Mouse (Mus musculus) neural tube, embryonic 14.5 days (tissue): ENCODE results near the gene Rundc3a. TPM values are rescaled to one million over a fixed set of nuclear protein-coding genes. Genes with fewer than 3 reads are reported as not detected.

Experiments used
- ATAC-seq: fragments of 200-750 bp; cut with Nextera tagmentation; 2 replicates; pipeline ENCODE4 v1.8.0; 2017; ENCODE audit warnings: low read depth, mild to moderate bottlenecking, moderate TSS enrichment, moderate library complexity
- H3K27ac ChIP-seq: fragments of 300-500 bp; sonication (generic); 2 replicates; pipeline ENCODE4 v1.5.1; 2014; ENCODE audit warnings: low read depth, mild to moderate bottlenecking, control low read depth, low read length, moderate library complexity, mixed read lengths
- H3K27me3 ChIP-seq: fragments of 300-500 bp; sonication (generic); 2 replicates; pipeline ENCODE4 v1.6.1; 2014; ENCODE audit warnings: low read length; ENCODE audit not compliant: control insufficient read depth, insufficient read depth
- H3K36me3 ChIP-seq: fragments of 300-500 bp; sonication (generic); 2 replicates; pipeline ENCODE4 v1.6.1; 2014; ENCODE audit warnings: low read length, mixed read lengths; ENCODE audit not compliant: control insufficient read depth, insufficient read depth
- H3K4me1 ChIP-seq: fragments of 300-500 bp; sonication (generic); 2 replicates; pipeline ENCODE4 v1.6.1; 2014; ENCODE audit warnings: low read length; ENCODE audit not compliant: control insufficient read depth, insufficient read depth
- H3K4me2 ChIP-seq: fragments of 300-500 bp; sonication (generic); 2 replicates; pipeline ENCODE4 v1.6.1; 2014; ENCODE audit warnings: mild to moderate bottlenecking, low read depth, low read length, control low read depth
- H3K4me3 ChIP-seq: fragments of 300-500 bp; sonication (generic); 2 replicates; pipeline ENCODE4 v1.5.1; 2014; ENCODE audit warnings: low read depth, low read length, control low read depth, mixed read lengths
- H3K9ac ChIP-seq: fragments of 300-500 bp; sonication (generic); replicated peaks from 2 replicates; pipeline ENCODE4 v1.6.1; 2014; ENCODE audit warnings: low read depth, mild to moderate bottlenecking, control low read depth, low read length, mixed read lengths
- H3K9me3 ChIP-seq: fragments of 300-500 bp; sonication (generic); 2 replicates; pipeline ENCODE4 v1.6.1; 2016; ENCODE audit warnings: low read length; ENCODE audit not compliant: control insufficient read depth
- WGBS: fragments of 180-500 bp; shearing (Covaris S2); extraction: QIAGEN DNeasy Blood & Tissue Kit; methylation state at CpG from one replicate; pipeline ENCODE4 v1.1.7; 2014; 5-methylcytosine and 5-hydroxymethylcytosine counted together
- polyA plus RNA-seq: library from polyadenylated mRNA; unstranded; fragments of >200 nt; fragmentation: Nextera tagmentation; extraction: Ambion mirVana; gene quantifications from 2 replicates; pipeline ENCODE4 v1.2.1, GENCODE M21; 2014

Gene Rundc3a
- polyA plus RNA-seq, 1 experiment from 2014 or later = 115 TPM

- Histone ChIP-seq H3K9me3 (no peaks in the 10 kb centered on the region), H3K4me3 (no peak overlapping the region), H3K27me3 (no peaks in the 10 kb centered on the region), H3K27ac (no peak overlapping the region), H3K9ac (no peak overlapping the region), H3K36me3 (no peaks in the 10 kb centered on the region), H3K4me1 (no peaks in the 10 kb centered on the region), H3K4me2 (no peak overlapping the region)
- no peak for ATAC-seq
- 54% methylated on average over 5 of the region's 5 CpGs for WGBS
Observed at GRCm38 (mm10) chr11:102352378-102352777, 40.8 kb upstream of the Rundc3a start.

- Histone ChIP-seq H3K9me3 (no peaks in the 10 kb centered on the region), H3K4me2 (no peak overlapping the region)
- 40% methylated on average over 8 of the region's 8 CpGs for WGBS
Observed at GRCm38 (mm10) chr11:102353021-102353431, 40.2 kb upstream of the Rundc3a start.

GRCm38 (mm10) chr11:102355501-102355900, 37.7 kb upstream of the Rundc3a start:
- Histone ChIP-seq H3K36me3 (no peaks in the 10 kb centered on the region), H3K4me1 (no peaks in the 10 kb centered on the region), H3K27ac (no peak overlapping the region), H3K4me2 (no peak overlapping the region), H3K27me3 (no peaks in the 10 kb centered on the region), H3K9ac (no peak overlapping the region), H3K9me3 (no peaks in the 10 kb centered on the region), H3K4me3 (no peak overlapping the region)
- 78% methylated on average over 3 of the region's 3 CpGs for WGBS
- no peak for ATAC-seq

More at GRCm38 (mm10) chr11:102353021-102353431, 40.2 kb upstream of the Rundc3a start:
- no peaks in the 10 kb centered on the region for H3K36me3 ChIP-seq
- no peaks in the 10 kb centered on the region for H3K4me1 ChIP-seq
- no peak overlapping the region for H3K4me3 ChIP-seq
- ATAC-seq = no peak
- H3K27me3 ChIP-seq = no peaks in the 10 kb centered on the region
- H3K27ac ChIP-seq = no peak overlapping the region
- H3K9ac ChIP-seq = no peak overlapping the region

- 83% methylated on average over 12 of the region's 12 CpGs for WGBS
Observed at GRCm38 (mm10) chr11:102356190-102356589, 37.0 kb upstream of the Rundc3a start.

GRCm38 (mm10) chr11:102356636-102357350, 36.4 kb upstream of the Rundc3a start:
- ATAC-seq = no peak
- Histone ChIP-seq H3K9ac (no peak overlapping the region), H3K4me3 (no peak overlapping the region), H3K9me3 (no peaks in the 10 kb centered on the region), H3K4me2 (no peak overlapping the region), H3K27ac (no peak overlapping the region), H3K4me1 (no peaks in the 10 kb centered on the region), H3K27me3 (no peaks in the 10 kb centered on the region), H3K36me3 (no peaks in the 10 kb centered on the region)
- WGBS = 73% methylated on average over 31 of the region's 31 CpGs

More at GRCm38 (mm10) chr11:102356190-102356589, 37.0 kb upstream of the Rundc3a start:
- Histone ChIP-seq H3K4me2 (no peak overlapping the region), H3K27ac (no peak overlapping the region), H3K9ac (no peak overlapping the region), H3K27me3 (no peaks in the 10 kb centered on the region), H3K9me3 (no peaks in the 10 kb centered on the region), H3K4me3 (no peak overlapping the region), H3K4me1 (no peaks in the 10 kb centered on the region), H3K36me3 (no peaks in the 10 kb centered on the region)
- no peak for ATAC-seq

- H3K36me3 ChIP-seq = no peaks in the 10 kb centered on the region
- ATAC-seq = no peak
- no peaks in the 10 kb centered on the region for H3K27me3 ChIP-seq
- no peaks in the 10 kb centered on the region for H3K4me1 ChIP-seq
- no peak overlapping the region for H3K4me2 ChIP-seq
- H3K9me3 ChIP-seq = no peaks in the 10 kb centered on the region
- 72% methylated on average over 10 of the region's 10 CpGs for WGBS
- H3K27ac ChIP-seq = no peak overlapping the region
- H3K4me3 ChIP-seq = no peak overlapping the region
- H3K9ac ChIP-seq = no peak overlapping the region
Observed at GRCm38 (mm10) chr11:102358365-102358764, 34.8 kb upstream of the Rundc3a start.

GRCm38 (mm10) chr11:102361776-102362495, 31.3 kb upstream of the Rundc3a start:
- H3K4me2 ChIP-seq = no peak overlapping the region
- no peak overlapping the region for H3K9ac ChIP-seq
- WGBS = 93% methylated on average over 8 of the region's 8 CpGs
- H3K27me3 ChIP-seq = no peaks in the 10 kb centered on the region
- ATAC-seq = no peak
- H3K27ac ChIP-seq = no peak overlapping the region
- H3K4me3 ChIP-seq = no peak overlapping the region
- H3K9me3 ChIP-seq = no peaks in the 10 kb centered on the region
- no peaks in the 10 kb centered on the region for H3K36me3 ChIP-seq
- H3K4me1 ChIP-seq = no peaks in the 10 kb centered on the region

GRCm38 (mm10) chr11:102363623-102364022, 29.6 kb upstream of the Rundc3a start:
- Histone ChIP-seq H3K36me3 (no peaks in the 10 kb centered on the region), H3K9ac (no peak overlapping the region), H3K4me1 (no peaks in the 10 kb centered on the region), H3K4me3 (no peak overlapping the region), H3K27me3 (no peaks in the 10 kb centered on the region), H3K9me3 (no peaks in the 10 kb centered on the region), H3K4me2 (no peak overlapping the region), H3K27ac (no peak overlapping the region)
- 78% methylated on average over 2 of the region's 2 CpGs for WGBS
- no peak for ATAC-seq
